Mouse (Mus musculus) limb, embryonic 14.5 days (tissue): ENCODE measurements around the gene Serpina12. TPM values are rescaled to one million over a fixed set of nuclear protein-coding genes. Genes with fewer than 3 reads are reported as not detected.

Experiments
- ATAC-seq: fragments of 200-750 bp; cut with Nextera tagmentation; 2 replicates; pipeline ENCODE4 v1.8.0; 2017; ENCODE audit warnings: low read depth, moderate number of reproducible peaks, moderate TSS enrichment; ENCODE audit not compliant: low FRiP score
- DNase-seq: peaks from one replicate; pipeline ENCODE4 v3.0.0-alpha.2; 2015; ENCODE audit warnings: low spot score
- H3K27ac ChIP-seq: fragments of 300-500 bp; sonication (generic); replicated peaks from 2 replicates; pipeline ENCODE4 v1.5.1; 2014; ENCODE audit warnings: low read depth, mild to moderate bottlenecking, low read length, moderate library complexity, mixed read lengths
- H3K27me3 ChIP-seq: fragments of 300-500 bp; sonication (generic); 2 replicates; pipeline ENCODE4 v1.6.1; 2014; ENCODE audit warnings: low read length, mixed read lengths; ENCODE audit not compliant: control insufficient read depth, insufficient read depth
- H3K36me3 ChIP-seq: fragments of 300-500 bp; sonication (generic); 2 replicates; pipeline ENCODE4 v1.6.1; 2014; ENCODE audit warnings: mild to moderate bottlenecking, low read length, moderate library complexity, mixed read lengths; ENCODE audit not compliant: control insufficient read depth, insufficient read depth
- H3K4me1 ChIP-seq: fragments of 300-500 bp; sonication (generic); 2 replicates; pipeline ENCODE4 v1.6.1; 2014; ENCODE audit warnings: antibody characterized with exemption, low read length, mixed read lengths; ENCODE audit not compliant: control insufficient read depth, insufficient read depth
- H3K4me2 ChIP-seq: fragments of 300-500 bp; sonication (generic); replicated peaks from 2 replicates; pipeline ENCODE4 v1.6.1; 2014; ENCODE audit warnings: low read depth, mild to moderate bottlenecking, low read length, moderate library complexity; ENCODE audit not compliant: severe bottlenecking
- H3K4me3 ChIP-seq: fragments of 300-500 bp; sonication (generic); replicated peaks from 2 replicates; pipeline ENCODE4 v1.5.1; 2014; ENCODE audit warnings: low read length
- H3K9ac ChIP-seq: fragments of 300-500 bp; sonication (generic); 2 replicates; pipeline ENCODE4 v1.6.1; 2014; ENCODE audit warnings: mild to moderate bottlenecking, low read depth, low read length, moderate library complexity; ENCODE audit not compliant: severe bottlenecking
- H3K9me3 ChIP-seq: fragments of 300-500 bp; sonication (generic); 2 replicates; pipeline ENCODE4 v1.6.1; 2016; ENCODE audit warnings: low read length; ENCODE audit not compliant: control insufficient read depth
- POLR2A ChIP-seq: fragments of 200-500 bp; IDR thresholded peaks from 2 replicates; pipeline ENCODE4 v1.8.0; 2012; ENCODE audit warnings: inconsistent platforms, mild to moderate bottlenecking, moderate library complexity, borderline replicate concordance; ENCODE audit not compliant: insufficient read depth, insufficient read length; ENCODE audit errors: extremely low read depth
- WGBS: fragments of 180-500 bp; shearing (Covaris S2); extraction: QIAGEN DNeasy Blood & Tissue Kit; methylation state at CpG from one replicate; pipeline ENCODE4 v1.1.7; 2014; 5-methylcytosine and 5-hydroxymethylcytosine counted together
- polyA plus RNA-seq, 2 experiments: library from polyadenylated mRNA; depleted of rRNA in 1 of 2; stranded (reverse) in 1 of 2; unstranded in 1 of 2; fragments of >200 nt; fragmentation: Nextera tagmentation in 1 of 2; extraction: Ambion mirVana in 1 of 2; gene quantifications; 2 replicates each; pipeline versions ENCODE4 v1.2.1 to v1.2.3; 2012 to 2014

The Serpina12 gene
- polyA plus RNA-seq, 2 experiments, result not detected

- Histone ChIP-seq H3K36me3 (no peaks in the 10 kb centered on the region), H3K9me3 (no peaks in the 10 kb centered on the region), H3K4me1 (no peaks in the 10 kb centered on the region), H3K27me3 (no peaks in the 10 kb centered on the region), H3K27ac (no peak overlapping the region), H3K4me3 (no peak overlapping the region), H3K9ac (no peak overlapping the region), H3K4me2 (no peak overlapping the region)
- ATAC-seq, result no peak
- no peak for DNase-seq
- 87% methylated on average over 5 of the region's 5 CpGs for WGBS
- no peak for TF ChIP-seq POLR2A
These were observed 39.6 kb downstream of the Serpina12 start for GRCm38 (mm10) chr12:104004689-104005088.

DNA sequence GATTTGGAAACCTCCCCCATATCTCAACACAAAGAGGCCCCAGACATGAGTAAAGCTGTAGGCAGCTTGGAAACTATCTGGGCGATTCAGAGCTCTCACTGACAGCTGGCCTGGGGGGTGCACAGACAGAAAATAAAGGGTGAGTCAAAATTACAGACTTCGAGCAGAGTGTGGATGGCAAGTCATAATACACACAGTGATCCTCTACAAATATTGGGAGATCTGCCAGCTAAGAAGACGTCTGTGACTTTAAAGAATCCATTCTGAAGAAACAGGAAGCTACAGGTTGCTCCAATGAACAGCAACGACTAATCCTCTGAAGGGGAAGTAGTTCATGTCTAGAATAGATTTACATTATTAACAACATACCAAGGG is 41.0 kb downstream of the Serpina12 start:
- H3K4me1 ChIP-seq, result no peaks in the 10 kb centered on the region
- H3K9me3 ChIP-seq, result no peaks in the 10 kb centered on the region
- H3K4me3 ChIP-seq, result no peak overlapping the region
- no peaks in the 10 kb centered on the region for H3K27me3 ChIP-seq
- no peak overlapping the region for H3K27ac ChIP-seq
- no peak for TF ChIP-seq POLR2A
- no peaks in the 10 kb centered on the region for H3K36me3 ChIP-seq
- H3K9ac ChIP-seq, result no peak overlapping the region
- DNase-seq (no peak), ATAC-seq (no peak)
- H3K4me2 ChIP-seq, result no peak overlapping the region
- WGBS, result 57% methylated on average over 4 of the region's 4 CpGs

- Histone ChIP-seq H3K36me3 (no peaks in the 10 kb centered on the region), H3K27ac (no peak overlapping the region)
- TF ChIP-seq POLR2A, result no peak
These were observed 41.5 kb downstream of the Serpina12 start for GRCm38 (mm10) chr12:104002569-104003237.

DNA sequence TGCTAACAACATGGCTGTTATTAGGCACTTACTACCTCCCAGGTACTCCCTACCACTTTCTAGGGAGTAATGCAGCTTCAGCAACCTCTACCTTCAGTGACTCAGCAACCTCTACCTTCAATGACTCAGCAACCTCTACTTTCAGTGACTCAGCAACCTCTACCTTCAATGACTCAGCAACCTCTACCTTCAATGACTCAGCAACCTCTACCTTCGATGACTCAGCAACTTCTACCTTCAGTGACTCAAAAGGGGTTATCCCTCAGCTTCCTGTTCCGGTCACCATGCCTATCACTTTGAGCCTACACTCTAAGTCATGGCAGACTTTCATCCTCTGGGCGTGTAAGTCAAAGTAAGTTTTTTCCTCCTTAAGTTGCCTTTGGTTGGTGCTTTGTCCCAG is 43.6 kb downstream of the Serpina12 start:
- no peaks in the 10 kb centered on the region for H3K36me3 ChIP-seq
- DNase-seq (no peak), ATAC-seq (no peak)
- H3K27ac ChIP-seq, result no peak overlapping the region
- H3K4me3 ChIP-seq, result no peak overlapping the region
- no peaks in the 10 kb centered on the region for H3K4me1 ChIP-seq
- H3K9ac ChIP-seq, result no peak overlapping the region
- 87% methylated on average over 3 of the region's 3 CpGs for WGBS
- no peaks in the 10 kb centered on the region for H3K9me3 ChIP-seq
- no peak overlapping the region for H3K4me2 ChIP-seq
- TF ChIP-seq POLR2A, result no peak
- no peaks in the 10 kb centered on the region for H3K27me3 ChIP-seq

More at GRCm38 (mm10) chr12:104002569-104003237, 41.5 kb downstream of the Serpina12 start:
- no peak overlapping the region for H3K4me3 ChIP-seq
- no peaks in the 10 kb centered on the region for H3K27me3 ChIP-seq
- ATAC-seq, result no peak
- 71% methylated on average over 10 of the region's 10 CpGs for WGBS
- no peak for DNase-seq
- H3K9me3 ChIP-seq, result no peaks in the 10 kb centered on the region
- no peak overlapping the region for H3K4me2 ChIP-seq
- H3K9ac ChIP-seq, result no peak overlapping the region
- H3K4me1 ChIP-seq, result no peaks in the 10 kb centered on the region

DNA sequence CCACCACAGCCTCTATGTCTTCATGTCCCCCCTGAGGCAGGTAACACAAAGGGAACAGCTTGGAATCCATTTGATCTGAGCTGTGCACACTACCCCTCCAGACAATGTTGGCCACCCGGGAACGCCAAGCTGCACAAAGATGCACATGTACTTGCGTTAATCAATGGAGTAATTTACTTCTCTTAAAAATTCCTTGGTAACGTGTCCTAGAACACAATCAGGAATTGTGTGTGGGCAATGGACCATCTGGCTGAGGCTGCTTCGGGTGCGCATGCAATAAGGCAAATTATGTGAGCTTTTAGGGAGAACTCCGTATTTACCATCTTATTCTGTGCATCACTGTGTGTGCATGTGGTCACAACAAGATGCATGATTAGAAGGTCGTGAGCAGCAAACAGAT is 44.6 kb downstream of the Serpina12 start:
- DNase-seq, result no peak
- no peak overlapping the region for H3K4me3 ChIP-seq
- H3K9me3 ChIP-seq, result no peaks in the 10 kb centered on the region
- no peak overlapping the region for H3K27ac ChIP-seq
- no peaks in the 10 kb centered on the region for H3K27me3 ChIP-seq
- no peak overlapping the region for H3K4me2 ChIP-seq
- TF ChIP-seq POLR2A, result no peak
- H3K4me1 ChIP-seq, result no peaks in the 10 kb centered on the region
- H3K9ac ChIP-seq, result no peak overlapping the region
- ATAC-seq, result no peak
- H3K36me3 ChIP-seq, result no peaks in the 10 kb centered on the region
- WGBS, result 87% methylated on average over 8 of the region's 8 CpGs
